Mouse (Mus musculus): ENCODE measurements around the gene Slc8a2. TPM values are rescaled to one million over a fixed set of nuclear protein-coding genes. Genes with fewer than 3 reads are reported as not detected.
A peak's percentile ranks its signal among the peaks of the same experiment; 100 is the strongest.

Gene Slc8a2
- not detected in 2 replicates for polyA plus RNA-seq (2012; ENCODE audit: insufficient read depth, insufficient read length, missing spikeins)

DNA sequence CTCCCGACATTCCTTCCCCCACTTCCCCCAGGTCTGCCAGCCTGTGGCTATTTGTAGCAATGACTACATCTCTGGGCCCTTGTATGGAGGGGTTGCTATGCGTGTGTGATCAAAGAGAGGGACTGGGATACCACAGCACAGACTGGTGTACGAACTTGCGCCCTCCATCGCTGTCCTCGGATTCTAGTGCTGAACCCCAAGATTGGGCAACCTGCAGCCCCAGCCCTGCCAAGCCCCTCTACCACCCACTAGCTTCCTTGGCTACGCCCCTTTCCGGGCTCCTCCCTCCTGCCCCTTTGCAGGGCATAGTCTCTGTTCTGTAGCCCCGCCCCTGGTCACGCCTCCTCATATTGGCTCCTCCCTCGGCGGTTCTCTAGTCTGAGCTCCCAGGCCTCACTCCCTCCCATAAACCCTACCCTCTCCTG, at the start of gene Slc8a2:
Gene Slc8a2, plus strand, starts transcription at position 406 of the 425 bp plus-strand sequence.
- peak within 1 kb of the TSS; percentile 23; the same call in 1 of the 2 replicates for H3K4me3 ChIP-seq (ENCODE audit: insufficient read depth, low read depth, low read length)
- H3K4me1 ChIP-seq (ENCODE audit: control insufficient read depth, insufficient read depth, insufficient read length, low read length), result no peaks in the 10 kb centered on the region
- no peak within 1 kb of the TSS for H3K27ac ChIP-seq (replicated peaks; ENCODE audit: low read depth, low read length)

DNA sequence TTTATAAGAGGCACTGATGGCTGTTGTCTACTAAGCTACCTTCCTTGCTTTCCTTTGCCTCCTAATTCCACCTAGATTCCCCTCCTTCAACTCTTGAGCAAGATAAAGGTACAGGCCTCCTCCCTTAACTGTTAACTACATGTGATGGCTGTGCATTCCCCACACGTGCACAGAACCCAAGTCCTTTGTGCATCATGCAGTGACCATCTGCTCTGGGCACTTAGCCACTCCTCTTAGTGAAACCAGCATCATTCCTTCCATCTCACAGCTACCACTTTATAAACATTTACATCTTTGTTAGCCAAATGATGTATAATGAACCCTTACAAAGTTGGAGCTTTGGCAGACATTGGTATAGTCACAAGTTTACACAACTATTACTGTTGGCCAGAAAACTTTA, 49.7 kb upstream of the Slc8a2 start:
- Histone ChIP-seq H3K4me1 (ENCODE audit: control insufficient read depth, insufficient read depth, insufficient read length, low read length) (no peaks in the 10 kb centered on the region), H3K27ac (replicated peaks; ENCODE audit: low read depth, low read length) (no peak overlapping the region), H3K4me3 (ENCODE audit: insufficient read depth, low read depth, low read length) (no peak overlapping the region)

DNA sequence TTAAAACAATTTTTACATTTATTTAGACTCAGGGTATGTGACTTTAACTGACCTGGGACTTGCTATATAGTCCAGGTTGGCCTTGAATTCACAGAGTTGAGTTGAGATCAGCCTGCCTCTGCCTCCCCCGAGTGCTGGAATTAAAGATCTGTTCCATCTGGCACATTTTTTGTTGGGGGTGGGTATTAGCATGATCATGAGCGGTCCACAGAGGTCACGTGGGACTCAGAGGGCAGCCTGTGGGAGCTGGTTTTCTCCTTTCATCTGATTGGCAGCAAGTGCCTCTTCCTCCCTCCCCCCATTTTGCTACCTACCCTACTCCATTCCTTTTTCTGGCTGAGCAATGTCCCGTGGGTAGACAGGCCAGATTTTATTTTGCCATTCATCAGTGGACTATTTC, 49.0 kb upstream of the Slc8a2 start:
- no peak overlapping the region for H3K4me3 ChIP-seq (ENCODE audit: insufficient read depth, low read depth, low read length)
- H3K27ac ChIP-seq (replicated peaks; ENCODE audit: low read depth, low read length), result no peak overlapping the region
- no peaks in the 10 kb centered on the region for H3K4me1 ChIP-seq (ENCODE audit: control insufficient read depth, insufficient read depth, insufficient read length, low read length)

DNA sequence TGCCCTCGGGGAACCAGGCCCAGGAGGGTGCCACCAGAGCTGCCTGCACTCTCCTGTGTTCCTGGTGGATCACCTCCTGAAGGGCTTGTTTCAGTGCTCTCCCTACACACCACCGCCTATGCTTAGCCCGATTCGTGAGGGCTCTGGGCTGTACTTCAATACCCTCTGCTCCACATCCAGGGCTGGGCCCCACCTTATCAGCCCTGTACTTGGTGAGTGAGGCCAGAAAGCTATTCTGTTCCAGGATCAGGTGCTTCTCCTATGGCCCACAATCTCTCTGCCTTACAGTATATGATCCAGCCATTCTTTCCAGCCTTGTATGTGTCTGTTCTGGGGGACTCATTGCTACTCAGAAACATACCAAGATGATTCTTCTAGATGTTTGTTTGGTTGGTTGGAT, 46.3 kb upstream of the Slc8a2 start:
- Histone ChIP-seq H3K4me3 (ENCODE audit: insufficient read depth, low read depth, low read length) (no peak overlapping the region), H3K27ac (replicated peaks; ENCODE audit: low read depth, low read length) (no peak overlapping the region), H3K4me1 (ENCODE audit: control insufficient read depth, insufficient read depth, insufficient read length, low read length) (no peaks in the 10 kb centered on the region)

DNA sequence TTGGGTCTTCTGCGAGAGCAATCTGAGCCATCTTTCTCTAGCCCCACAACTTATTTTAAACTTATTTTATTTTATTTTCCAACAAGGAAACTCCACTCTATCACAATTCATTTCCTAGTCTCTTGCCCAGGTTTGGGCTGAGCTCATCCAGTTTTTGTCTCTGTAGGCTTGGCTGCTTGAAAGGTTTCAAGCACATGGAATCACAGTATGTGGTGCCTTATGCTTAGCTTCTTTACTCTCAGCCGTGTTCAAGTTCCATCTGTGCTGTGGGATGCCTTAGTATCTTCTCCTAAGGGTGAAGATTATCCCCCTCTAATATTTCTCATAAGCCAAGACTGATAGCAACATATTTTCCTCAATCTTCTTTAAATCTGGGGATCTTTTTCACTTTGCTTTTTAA, 42.0 kb upstream of the Slc8a2 start:
- no peak overlapping the region for H3K4me3 ChIP-seq (ENCODE audit: insufficient read depth, low read depth, low read length)
- no peaks in the 10 kb centered on the region for H3K4me1 ChIP-seq (ENCODE audit: control insufficient read depth, insufficient read depth, insufficient read length, low read length)
- H3K27ac ChIP-seq (replicated peaks; ENCODE audit: low read depth, low read length), result no peak overlapping the region

DNA sequence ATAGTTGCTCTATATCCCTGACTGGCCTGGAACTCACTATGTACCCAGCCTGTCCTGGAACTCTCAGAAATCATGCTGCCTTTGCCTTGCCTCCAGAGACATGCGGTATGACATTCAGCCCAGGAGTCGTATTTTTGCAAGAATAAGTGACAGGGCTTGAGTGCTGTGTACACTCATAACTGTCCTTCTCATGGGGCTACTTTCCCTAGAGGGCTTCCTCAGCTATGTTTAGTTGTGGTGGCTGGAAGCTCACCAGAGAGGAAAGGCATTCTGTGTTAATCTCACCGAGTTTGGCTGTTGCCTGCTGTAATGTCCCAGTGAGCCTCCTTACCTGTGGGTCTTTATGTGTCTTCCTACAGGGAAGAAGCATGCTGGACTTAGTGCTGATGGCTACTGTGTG, 35.0 kb upstream of the Slc8a2 start:
- H3K4me3 ChIP-seq (ENCODE audit: insufficient read depth, low read depth, low read length), result no peak overlapping the region
- peaks cover 3% of the 10 kb centered on the region for H3K4me1 ChIP-seq (ENCODE audit: control insufficient read depth, insufficient read depth, insufficient read length, low read length)
- no peak overlapping the region for H3K27ac ChIP-seq (replicated peaks; ENCODE audit: low read depth, low read length)

DNA sequence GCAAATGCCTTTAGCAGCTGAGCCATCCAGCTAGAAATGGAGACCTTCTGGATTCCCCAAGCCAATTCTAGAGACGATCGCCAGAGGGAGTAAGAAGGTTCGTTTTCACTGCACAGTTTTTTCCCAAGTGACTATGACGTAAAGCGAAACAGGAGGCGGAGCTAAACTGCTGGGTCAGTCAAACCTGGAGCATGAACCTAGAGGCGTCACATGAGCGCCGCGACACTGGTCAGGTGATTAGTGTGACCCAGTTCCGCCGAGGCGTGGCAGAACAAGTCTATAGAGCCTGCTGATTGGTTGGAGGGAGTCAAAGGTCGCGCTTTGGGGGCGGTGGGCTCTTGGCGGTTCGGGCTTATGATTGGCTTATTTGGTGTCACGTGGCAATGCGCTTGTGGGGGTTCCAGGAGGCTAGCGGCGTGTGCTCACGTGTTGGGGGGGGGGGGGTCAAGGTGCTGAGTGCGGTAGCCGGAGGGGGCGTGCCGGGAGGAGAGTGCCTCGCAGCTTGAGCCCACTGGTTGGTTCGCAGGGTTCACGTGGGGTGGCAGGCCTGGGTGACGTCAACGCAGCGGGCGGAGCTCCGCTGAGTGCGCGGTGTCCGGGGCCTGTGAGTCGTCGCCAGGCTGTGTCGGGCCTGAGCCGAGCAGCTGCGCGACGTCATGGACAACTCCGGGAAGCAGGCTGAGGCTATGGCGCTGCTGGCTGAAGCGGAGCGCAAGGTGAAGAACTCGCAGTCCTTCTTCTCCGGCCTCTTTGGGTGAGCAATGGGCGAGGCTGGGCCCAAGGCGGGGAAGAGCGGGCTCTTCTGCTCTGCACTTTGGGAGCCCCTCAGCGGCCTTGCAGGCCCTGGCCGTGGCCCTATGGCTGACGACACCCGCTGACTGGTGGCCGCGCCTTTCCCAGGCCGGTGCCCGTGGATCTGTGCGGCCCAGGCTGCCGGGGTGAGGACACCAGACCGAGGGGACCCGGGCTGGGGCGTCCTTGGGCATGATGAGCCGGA, 31.3 kb upstream of the Slc8a2 start, which contains the start of gene Napa:
Gene Napa, plus strand, starts transcription at position 438 of the 997 bp plus-strand sequence.
- H3K4me3 ChIP-seq (ENCODE audit: insufficient read depth, low read depth, low read length), result peak within 1 kb of the TSS; percentile 81
- H3K27ac ChIP-seq (replicated peaks; ENCODE audit: low read depth, low read length), result peak within 1 kb of the TSS; percentile 83
- H3K4me1 ChIP-seq (ENCODE audit: control insufficient read depth, insufficient read depth, insufficient read length, low read length), result peaks cover 5% of the 10 kb centered on the region

DNA sequence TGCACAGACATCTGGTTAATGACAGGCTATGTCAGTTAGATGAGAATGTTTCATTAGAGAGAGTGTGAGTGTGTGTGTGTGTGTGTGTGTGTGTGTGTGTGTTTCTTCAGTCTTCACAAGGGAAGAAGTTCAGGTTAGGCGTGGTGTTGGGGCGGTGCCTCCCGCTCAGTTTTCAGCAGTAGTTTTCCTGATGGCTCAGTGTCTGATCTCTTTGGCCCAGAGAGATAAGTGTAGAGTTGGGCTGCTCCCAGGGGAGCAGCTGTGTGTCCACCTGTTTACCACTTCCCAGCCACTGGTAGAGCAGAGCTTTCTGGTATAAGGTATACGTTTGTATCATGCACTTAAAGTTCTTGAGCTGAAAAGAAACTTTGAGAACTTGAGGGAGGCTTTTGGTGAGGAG, 29.7 kb upstream of the Slc8a2 start:
- peaks cover 5% of the 10 kb centered on the region for H3K4me1 ChIP-seq (ENCODE audit: control insufficient read depth, insufficient read depth, insufficient read length, low read length)
- H3K27ac ChIP-seq (replicated peaks; ENCODE audit: low read depth, low read length), result 0 out of 2 replicates have a peak overlapping the region, but pooled peaks have one; percentile 1
- H3K4me3 ChIP-seq (ENCODE audit: insufficient read depth, low read depth, low read length), result peak overlapping the region; percentile 81

DNA sequence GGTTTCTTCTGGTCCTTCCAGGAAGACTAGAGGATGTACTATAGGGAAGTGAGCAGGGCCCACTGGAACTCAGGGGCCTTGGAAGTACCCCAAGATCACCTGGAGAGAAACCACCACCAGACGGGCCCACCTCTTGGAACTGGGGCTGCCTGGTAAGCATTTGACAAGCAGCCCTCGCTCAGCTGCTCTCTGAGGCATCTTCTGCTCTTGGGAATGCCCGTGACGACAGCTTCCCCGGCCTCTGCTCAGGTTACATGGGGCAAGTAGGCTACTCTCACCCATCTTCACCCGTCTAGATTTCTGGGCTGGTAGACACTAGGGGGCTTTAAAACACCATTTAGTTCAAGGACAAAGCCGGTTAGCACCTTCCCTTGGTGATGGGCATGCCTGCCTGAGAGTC, 28.5 kb upstream of the Slc8a2 start:
- H3K4me1 ChIP-seq (ENCODE audit: control insufficient read depth, insufficient read depth, insufficient read length, low read length), result peaks cover 5% of the 10 kb centered on the region
- no peak overlapping the region for H3K4me3 ChIP-seq (ENCODE audit: insufficient read depth, low read depth, low read length)
- H3K27ac ChIP-seq (replicated peaks; ENCODE audit: low read depth, low read length), result no peak overlapping the region

DNA sequence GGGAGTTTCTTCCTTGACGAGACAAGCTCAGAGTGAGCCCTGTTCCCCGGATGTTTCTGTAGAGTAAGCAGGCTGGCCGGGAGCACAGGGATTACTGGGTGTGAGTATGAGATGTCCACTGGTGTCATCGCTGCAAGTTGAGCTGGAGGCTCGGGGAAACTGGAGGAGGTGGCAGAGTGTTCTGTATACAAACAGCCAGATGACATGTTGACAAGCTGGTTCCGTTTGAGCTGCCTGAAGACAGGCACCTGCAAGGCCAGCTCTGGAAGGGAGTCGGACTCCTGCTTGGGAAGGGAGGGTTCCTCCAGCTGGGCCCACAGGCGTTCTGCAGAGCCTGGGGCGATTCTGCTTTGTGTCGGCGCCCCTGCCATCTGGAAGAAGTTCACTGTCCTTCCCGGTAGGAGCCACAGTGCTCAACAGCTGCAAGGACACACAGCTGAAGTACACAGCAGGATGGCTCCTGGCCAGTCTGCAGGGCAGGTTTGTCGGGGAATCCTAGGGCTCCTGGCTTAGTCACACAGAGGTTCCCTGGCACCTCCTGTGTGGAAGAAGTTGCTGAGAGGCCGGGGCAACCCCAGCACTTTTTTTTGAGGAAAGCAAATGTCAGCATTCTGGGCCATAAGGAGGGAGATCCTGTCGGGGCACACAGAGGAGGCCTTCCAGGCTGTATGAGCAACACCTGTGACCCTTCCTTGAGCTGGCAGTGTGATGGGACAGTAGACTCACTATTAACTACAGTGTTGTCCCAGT, 27.7 kb upstream of the Slc8a2 start:
- Histone ChIP-seq H3K4me3 (ENCODE audit: insufficient read depth, low read depth, low read length) (no peak overlapping the region), H3K27ac (replicated peaks; ENCODE audit: low read depth, low read length) (no peak overlapping the region), H3K4me1 (ENCODE audit: control insufficient read depth, insufficient read depth, insufficient read length, low read length) (peaks cover 5% of the 10 kb centered on the region)

DNA sequence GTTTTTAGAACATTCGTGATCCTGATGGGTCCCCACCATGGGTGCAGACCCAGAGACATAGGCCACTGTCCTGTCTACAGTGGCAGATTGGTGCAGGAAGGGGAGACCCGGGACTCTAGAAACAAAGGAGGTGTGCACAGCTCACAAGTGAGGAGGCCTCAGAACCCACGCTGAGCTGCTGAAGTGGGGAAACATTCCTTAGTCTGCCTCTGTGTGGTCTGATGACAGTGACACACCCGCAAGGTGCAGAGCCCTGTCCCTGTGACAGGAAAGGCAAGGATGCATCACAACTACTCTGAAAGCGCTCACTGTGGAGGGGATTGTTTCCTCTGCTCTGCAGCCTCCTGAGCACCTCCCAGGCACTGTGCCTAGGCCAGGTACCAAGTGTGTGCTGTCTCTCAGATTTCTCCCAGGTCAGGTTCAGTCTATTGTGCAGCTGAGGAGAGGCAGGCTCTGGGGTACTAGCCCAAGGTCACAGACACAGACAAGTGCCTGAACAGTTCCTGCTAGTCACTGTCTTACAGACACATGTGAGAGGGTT, 26.9 kb upstream of the Slc8a2 start:
- Histone ChIP-seq H3K4me1 (ENCODE audit: control insufficient read depth, insufficient read depth, insufficient read length, low read length) (peaks cover 5% of the 10 kb centered on the region), H3K4me3 (ENCODE audit: insufficient read depth, low read depth, low read length) (no peak overlapping the region), H3K27ac (replicated peaks; ENCODE audit: low read depth, low read length) (no peak overlapping the region)

DNA sequence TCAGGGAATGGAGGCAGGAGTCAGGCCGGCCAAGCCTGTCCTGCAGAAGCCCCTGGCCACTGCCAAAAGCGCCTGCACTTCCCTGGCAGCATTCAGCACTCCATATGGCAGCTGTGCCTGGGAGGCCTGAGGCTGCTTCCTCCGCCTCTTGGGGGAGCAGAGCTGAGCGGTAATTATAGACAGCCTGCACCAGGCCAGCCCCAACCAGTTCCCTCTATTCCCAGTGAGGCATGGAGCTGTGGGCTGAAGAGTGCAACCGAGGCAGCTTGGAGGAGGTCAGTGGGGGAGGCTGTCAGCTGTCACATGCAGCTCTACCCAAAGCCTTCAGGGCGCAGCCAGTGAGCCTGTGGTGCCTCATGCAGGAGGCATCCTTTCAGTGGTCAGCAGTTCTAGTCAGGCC, 25.9 kb upstream of the Slc8a2 start:
- Histone ChIP-seq H3K4me3 (ENCODE audit: insufficient read depth, low read depth, low read length) (no peak overlapping the region), H3K4me1 (ENCODE audit: control insufficient read depth, insufficient read depth, insufficient read length, low read length) (peaks cover 5% of the 10 kb centered on the region), H3K27ac (replicated peaks; ENCODE audit: low read depth, low read length) (no peak overlapping the region)

DNA sequence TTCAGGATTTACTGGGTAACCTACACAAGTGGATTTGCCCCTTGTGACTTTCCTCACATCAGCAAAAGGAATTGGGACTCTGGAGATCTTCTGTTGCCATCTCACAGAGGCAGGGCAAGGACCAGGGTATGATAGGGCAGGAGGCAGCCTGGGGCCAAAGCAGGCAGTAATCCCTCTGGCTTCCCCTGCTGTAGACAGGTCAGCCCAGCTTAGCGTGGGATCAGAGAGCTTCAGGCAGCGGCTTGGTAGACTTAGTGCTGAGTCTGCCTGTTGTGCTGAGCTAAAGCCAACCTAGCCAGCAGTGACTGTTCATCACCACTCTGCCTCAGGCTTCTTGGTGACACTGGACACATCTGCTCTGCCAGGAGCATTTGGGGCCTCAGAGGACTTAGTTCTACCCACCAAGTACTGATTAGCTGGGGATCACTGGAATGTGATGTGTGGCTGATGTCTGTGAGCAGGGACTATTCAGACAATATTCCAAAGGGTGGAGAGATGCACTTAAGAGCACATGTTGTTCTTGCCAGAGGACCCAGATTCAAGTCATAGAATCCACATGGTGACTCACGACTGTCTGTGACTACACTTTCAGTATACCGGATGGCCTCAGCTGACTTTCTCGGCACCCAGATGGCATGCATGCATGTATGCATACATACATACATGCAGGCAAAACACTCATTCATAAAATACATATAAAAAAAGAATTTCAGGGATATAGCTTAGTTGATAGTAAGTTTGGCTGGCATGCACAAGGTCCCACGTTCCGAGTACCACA, 24.8 kb upstream of the Slc8a2 start:
- H3K4me1 ChIP-seq (ENCODE audit: control insufficient read depth, insufficient read depth, insufficient read length, low read length), result peaks cover 2% of the 10 kb centered on the region; the same call in 1 of the 2 replicates
- H3K4me3 ChIP-seq (ENCODE audit: insufficient read depth, low read depth, low read length), result no peak overlapping the region
- no peak overlapping the region for H3K27ac ChIP-seq (replicated peaks; ENCODE audit: low read depth, low read length)

DNA sequence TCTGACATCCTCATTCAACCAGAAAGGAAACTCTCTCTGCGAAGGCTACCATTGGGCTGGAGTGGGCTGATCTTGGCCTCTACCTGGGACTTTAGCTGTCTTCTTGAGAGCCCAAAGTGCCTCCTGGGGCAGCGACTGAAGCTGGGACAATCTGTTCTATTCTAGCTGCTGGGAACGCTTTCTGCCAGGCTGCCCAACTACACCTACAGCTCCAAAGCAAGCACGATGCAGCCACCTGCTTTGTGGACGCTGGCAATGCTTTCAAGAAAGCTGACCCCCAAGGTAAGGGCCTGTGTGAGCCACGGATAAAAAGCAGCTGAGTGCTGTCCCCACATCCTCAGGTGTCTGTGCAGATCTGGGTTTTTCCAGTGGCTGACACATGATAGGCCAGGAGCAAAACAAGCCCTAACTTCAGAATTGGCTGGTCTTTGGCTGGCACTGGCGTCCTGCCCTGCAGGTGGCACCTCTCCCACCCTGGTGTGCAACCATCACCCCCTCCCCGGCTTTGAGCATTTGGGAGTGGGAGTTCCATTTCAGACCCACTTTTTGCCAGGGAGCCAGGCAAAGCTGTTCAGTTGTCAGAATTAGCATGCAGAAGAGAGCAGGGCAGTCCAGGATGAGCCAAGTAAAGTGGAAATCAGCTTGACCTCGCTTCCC, 20.6 kb upstream of the Slc8a2 start:
- no peak overlapping the region for H3K27ac ChIP-seq (replicated peaks; ENCODE audit: low read depth, low read length)
- no peaks in the 10 kb centered on the region; the same call in 1 of the 2 replicates for H3K4me1 ChIP-seq (ENCODE audit: control insufficient read depth, insufficient read depth, insufficient read length, low read length)
- H3K4me3 ChIP-seq (ENCODE audit: insufficient read depth, low read depth, low read length), result no peak overlapping the region

Data from brown adipose tissue, adult 24 weeks (tissue).